8 mouse cellular contexts compared by ENCODE assay signal in the genomic region with DNA sequence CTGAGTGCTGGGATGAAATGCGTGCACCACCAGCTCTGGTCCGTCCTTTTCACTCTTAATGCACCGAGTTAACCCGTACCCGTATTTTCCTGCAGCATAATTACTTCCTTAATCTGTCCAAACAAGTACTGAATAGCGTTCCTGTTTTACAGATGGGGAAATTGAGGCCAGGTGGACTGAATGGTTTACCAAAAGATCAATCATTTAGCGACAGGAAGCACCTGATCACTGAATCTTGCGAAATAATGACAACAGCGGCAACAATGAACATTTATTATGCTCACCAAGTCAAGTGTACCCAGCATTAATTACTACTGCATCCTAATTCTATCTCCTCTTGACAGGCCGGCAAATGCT. TPM values are rescaled to one million over a fixed set of nuclear protein-coding genes. Genes with fewer than 3 reads are reported as not detected.
DNase-seq lines count a peak whose midpoint lies in the region; ATAC-seq lines count a peak whose summit lies in the region.

A gene (plus strand): TSS at position 258 of the 357 bp plus-strand sequence.

- no peak for DNase-seq in kidney, adult 8-10 months
- DNase-seq in hindbrain, embryonic 10.5 days (ENCODE audit: low spot score) = no peak
- no peak for DNase-seq in midbrain, embryonic 11.5 days (ENCODE audit: low spot score, missing footprints)
- DNase-seq in layer of hippocampus, adult 9-10 months (ENCODE audit: low spot score) = no peak
- DNase-seq in ovary, postnatal 10 days (ENCODE audit: low spot score) = no peak
- no peak for DNase-seq in kidney, postnatal 10 days

- H3K9ac ChIP-seq in kidney, embryonic 14.5 days (ENCODE audit: low read depth, low read length) = peak within 1 kb of the TSS; percentile 82
- H3K9ac ChIP-seq in midbrain, embryonic 11.5 days (ENCODE audit: low read length) = peak within 1 kb of the TSS; percentile 83

- peak within 1 kb of the TSS; percentile 67 for H3K4me3 ChIP-seq in kidney, embryonic 14.5 days (ENCODE audit: low read length)
- H3K4me3 ChIP-seq in brown adipose tissue, adult 24 weeks (ENCODE audit: insufficient read depth, low read depth, low read length) = peak within 1 kb of the TSS; percentile 65
- peak within 1 kb of the TSS; percentile 78 for H3K4me3 ChIP-seq in hindbrain, embryonic 10.5 days
- H3K4me3 ChIP-seq in midbrain, embryonic 11.5 days (ENCODE audit: low read depth, low read length) = peak within 1 kb of the TSS; percentile 60

- no peaks in the 10 kb centered on the region for H3K36me3 ChIP-seq in kidney, embryonic 14.5 days (ENCODE audit: control insufficient read depth, insufficient read depth, low read length)
- H3K36me3 ChIP-seq in hindbrain, embryonic 10.5 days = peaks cover under 1% of the 10 kb centered on the region; the same call in 1 of the 2 replicates
- no peaks in the 10 kb centered on the region for H3K36me3 ChIP-seq in midbrain, embryonic 11.5 days (ENCODE audit: control insufficient read depth, insufficient read depth, low read length)

- H3K4me1 ChIP-seq in kidney, embryonic 14.5 days (ENCODE audit: control insufficient read depth, insufficient read depth, low read length) = peaks cover 9% of the 10 kb centered on the region; the same call in 1 of the 2 replicates
- 0 out of 2 replicates have a peak, but pooled peaks cover 3% of the 10 kb centered on the region for H3K4me1 ChIP-seq in brown adipose tissue, adult 24 weeks (ENCODE audit: control insufficient read depth, insufficient read depth, insufficient read length, low read length)
- peaks cover 42% of the 10 kb centered on the region for H3K4me1 ChIP-seq in hindbrain, embryonic 10.5 days (replicated peaks)
- H3K4me1 ChIP-seq in midbrain, embryonic 11.5 days (ENCODE audit: control insufficient read depth, insufficient read depth, low read length) = peaks cover 14% of the 10 kb centered on the region

- 0 out of 2 replicates have a peak, but pooled peaks cover 8% of the 10 kb centered on the region for H3K27me3 ChIP-seq in kidney, embryonic 14.5 days (ENCODE audit: control insufficient read depth, insufficient read depth, low read length)
- peaks cover 29% of the 10 kb centered on the region for H3K27me3 ChIP-seq in hindbrain, embryonic 10.5 days (ENCODE audit: insufficient read depth, poor library complexity, severe bottlenecking)
- peaks cover 19% of the 10 kb centered on the region for H3K27me3 ChIP-seq in midbrain, embryonic 11.5 days (ENCODE audit: control insufficient read depth, insufficient read depth, low read length)

- peak within 1 kb of the TSS; percentile 74 for H3K4me2 ChIP-seq in kidney, embryonic 14.5 days (replicated peaks; ENCODE audit: low read depth, low read length)
- peak within 1 kb of the TSS; percentile 95 for H3K4me2 ChIP-seq in midbrain, embryonic 11.5 days

- ATAC-seq in kidney, embryonic 14.5 days (ENCODE audit: low FRiP score, low TSS enrichment) = no peak
- no peak for ATAC-seq in midbrain, embryonic 11.5 days (ENCODE audit: low FRiP score)

- 13% methylated on average over 10 of the region's 10 CpGs for WGBS in kidney, embryonic 14.5 days
- WGBS in hindbrain, embryonic 10.5 days = 15% methylated on average over 10 of the region's 10 CpGs
- 22% methylated on average over 10 of the region's 10 CpGs for WGBS in midbrain, embryonic 11.5 days

- peak within 1 kb of the TSS; percentile 78; the same call in 1 of the 2 replicates for H3K27ac ChIP-seq in kidney, embryonic 14.5 days (ENCODE audit: low read depth, low read length)
- H3K27ac ChIP-seq in brown adipose tissue, adult 24 weeks (replicated peaks; ENCODE audit: low read depth, low read length) = no peak within 1 kb of the TSS
- peak within 1 kb of the TSS; percentile 95 for H3K27ac ChIP-seq in hindbrain, embryonic 10.5 days
- H3K27ac ChIP-seq in midbrain, embryonic 11.5 days (ENCODE audit: low read depth, low read length) = no peak within 1 kb of the TSS

- no peaks in the 10 kb centered on the region for H3K9me3 ChIP-seq in kidney, embryonic 14.5 days (ENCODE audit: control insufficient read depth, low read length)
- H3K9me3 ChIP-seq in hindbrain, embryonic 10.5 days = no peaks in the 10 kb centered on the region
- H3K9me3 ChIP-seq in midbrain, embryonic 11.5 days (ENCODE audit: control insufficient read depth, low read length) = no peaks in the 10 kb centered on the region

RNA-seq across cellular contexts. Expression of the gene that starts here (rescaled TPM):
- 15.5 and 19.4 TPM in 2 replicates for polyA plus RNA-seq in kidney, embryonic 14.5 days (2014; fragmentation: Nextera tagmentation; extraction: Ambion mirVana)
- 2.6 and 3.5 TPM in 2 replicates for polyA plus RNA-seq in brown adipose tissue, adult 24 weeks (2012; ENCODE audit: insufficient read depth, insufficient read length, missing spikeins)
- polyA plus RNA-seq in hindbrain, embryonic 10.5 days (2016; fragmentation: Nextera tagmentation; extraction: Ambion mirVana) = 23.1 and 28.6 TPM in 2 replicates
- 16.3 and 18.6 TPM in 2 replicates for polyA plus RNA-seq in midbrain, embryonic 11.5 days (2014; fragmentation: Nextera tagmentation; extraction: Ambion mirVana)

Comparison
In these comparisons a context has a peak if more than half of its experiments do, and no peak if none do; other contexts are left out.
1. H3K27ac ChIP-seq: peak in kidney, embryonic 14.5 days (single experiment) and hindbrain, embryonic 10.5 days (single experiment); none in brown adipose tissue, adult 24 weeks (single experiment) and midbrain, embryonic 11.5 days (single experiment).
2. Peak in every context shown above with its lines, with median percentiles within 50 percentile points of each other: H3K4me3 ChIP-seq.